Mouse (Mus musculus): ENCODE results near the gene 6820408C15Rik. TPM values are rescaled to one million over a fixed set of nuclear protein-coding genes. Genes with fewer than 3 reads are reported as not detected.
A peak's percentile ranks its signal among the peaks of the same experiment; 100 is the strongest.

Gene 6820408C15Rik
- total and polyA plus RNA-seq, 2 experiments from 2014 or later: 0.15 to 5.6 TPM

DNA sequence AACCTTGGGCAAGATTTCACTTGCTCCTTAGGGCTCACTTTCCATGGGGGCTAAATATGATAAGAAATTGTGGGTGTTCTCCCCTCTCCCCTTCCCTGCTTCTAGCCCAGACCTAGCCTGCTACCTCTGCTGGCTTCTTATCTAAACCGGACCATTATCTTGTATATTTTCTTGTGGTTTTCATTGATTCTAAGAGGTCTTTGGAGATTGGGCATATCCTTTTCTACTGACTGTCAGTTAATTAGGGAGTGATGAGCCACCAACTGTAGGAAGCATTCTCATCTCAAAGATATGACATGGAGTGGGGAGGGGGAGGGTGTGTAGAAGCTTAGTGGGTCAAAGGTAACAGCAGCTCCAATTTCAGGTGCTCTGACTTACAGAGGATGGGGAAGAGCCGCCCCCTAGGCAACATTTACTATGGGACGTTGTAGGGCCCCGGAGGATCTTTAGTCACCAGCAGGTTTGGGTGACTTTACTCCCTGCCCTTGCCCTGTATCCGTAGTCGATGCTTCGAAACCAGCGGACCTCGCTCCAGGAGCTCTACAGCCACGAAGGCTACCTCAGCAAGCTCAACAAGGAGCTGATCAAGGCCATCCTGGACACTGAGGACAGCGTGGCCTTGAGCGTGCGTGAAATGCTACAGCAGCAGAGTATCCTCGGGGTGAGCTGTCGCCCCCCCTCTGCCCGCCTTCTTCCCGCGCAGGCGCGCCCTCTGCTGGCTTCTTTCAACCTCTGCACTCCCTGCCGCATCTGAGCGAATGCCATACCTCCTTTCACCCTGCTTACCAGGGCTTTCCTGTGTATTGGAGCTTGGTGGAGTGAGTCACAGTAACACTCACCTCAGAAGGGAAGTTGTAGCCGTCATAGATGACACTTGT lies 21.8 kb downstream of the 6820408C15Rik start:
- peak overlapping the region; percentile 98 for H3K27ac ChIP-seq (ENCODE audit: low read depth)
- 2% methylated on average over 23 of the region's 23 CpGs for WGBS
- H3K4me2 ChIP-seq (ENCODE audit: low read depth, low read length): peak overlapping the region; percentile 53

GRCm38 (mm10) chr2:152438963-152439362 lies 23.6 kb downstream of the 6820408C15Rik start:
- WGBS: 70% methylated on average over 1 of the region's 1 CpGs
- Histone ChIP-seq H3K4me1 (ENCODE audit: control insufficient read depth, insufficient read depth) (0 out of 2 replicates have a peak, but pooled peaks cover 10% of the 10 kb centered on the region), H3K9ac (replicated peaks; ENCODE audit: low read depth, low read length) (no peak overlapping the region), H3K4me3 (ENCODE audit: low read depth, low read length) (no peak overlapping the region), H3K36me3 (replicated peaks; ENCODE audit: control insufficient read depth, insufficient read depth, low read length) (no peaks in the 10 kb centered on the region), H3K27ac (ENCODE audit: low read depth) (no peak overlapping the region), H3K27me3 (ENCODE audit: control insufficient read depth, insufficient read depth, low read length) (no peaks in the 10 kb centered on the region), H3K9me3 (replicated peaks; ENCODE audit: control insufficient read depth, low read length) (no peaks in the 10 kb centered on the region), H3K4me2 (ENCODE audit: low read depth, low read length) (no peak overlapping the region)
- TF ChIP-seq EP300 (IDR thresholded peaks at IDR 0.05; ENCODE audit: low read depth) (no peak), CTCF (IDR thresholded peaks at IDR 0.05; ENCODE audit: low read depth) (peak; percentile 44)
- DNase-seq (ENCODE audit: low spot score) (no peak), ATAC-seq (ENCODE audit: insufficient read depth, low read depth) (no peak)

More for the DNA sequence above, 21.8 kb downstream of the 6820408C15Rik start:
- H3K4me3 ChIP-seq (ENCODE audit: low read depth, low read length): peak overlapping the region; percentile 8; the same call in 1 of the 2 replicates
- H3K9me3 ChIP-seq (replicated peaks; ENCODE audit: control insufficient read depth, low read length): no peaks in the 10 kb centered on the region
- 0 out of 2 replicates have a peak, but pooled peaks cover 10% of the 10 kb centered on the region for H3K4me1 ChIP-seq (ENCODE audit: control insufficient read depth, insufficient read depth)
- ATAC-seq (ENCODE audit: insufficient read depth, low read depth): peak; percentile 80
- DNase-seq (ENCODE audit: low spot score): peak; percentile 84
- TF ChIP-seq EP300 (IDR thresholded peaks at IDR 0.05; ENCODE audit: low read depth) (peak; percentile 68; the same call in 1 of the 2 replicates), CTCF (IDR thresholded peaks at IDR 0.05; ENCODE audit: low read depth) (peak; percentile 95)
- no peak overlapping the region for H3K9ac ChIP-seq (replicated peaks; ENCODE audit: low read depth, low read length)
- no peaks in the 10 kb centered on the region for H3K27me3 ChIP-seq (ENCODE audit: control insufficient read depth, insufficient read depth, low read length)
- H3K36me3 ChIP-seq (replicated peaks; ENCODE audit: control insufficient read depth, insufficient read depth, low read length): no peaks in the 10 kb centered on the region

DNA sequence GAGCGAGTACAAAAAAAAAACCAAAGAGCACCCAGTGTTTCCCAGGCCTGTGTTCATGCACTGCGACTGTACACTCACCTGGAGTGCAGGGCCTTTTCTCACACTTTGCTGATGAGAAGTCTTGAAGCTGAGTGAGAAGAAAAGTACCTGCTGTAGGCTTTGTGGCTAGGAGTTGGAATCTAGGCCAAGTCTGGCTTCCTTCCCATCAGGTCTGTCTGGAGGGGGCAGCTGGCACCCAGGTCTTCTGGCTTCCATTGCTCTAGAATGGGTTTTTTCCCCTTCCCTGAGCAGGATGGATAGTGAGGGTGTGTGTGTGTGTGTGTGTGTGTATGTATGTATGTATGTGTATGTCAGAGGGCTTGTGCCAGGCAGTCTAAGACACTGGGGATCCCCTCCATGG lies 24.4 kb downstream of the 6820408C15Rik start:
- Histone ChIP-seq H3K4me2 (ENCODE audit: low read depth, low read length) (no peak overlapping the region), H3K4me3 (ENCODE audit: low read depth, low read length) (no peak overlapping the region), H3K27ac (ENCODE audit: low read depth) (no peak overlapping the region), H3K27me3 (ENCODE audit: control insufficient read depth, insufficient read depth, low read length) (no peaks in the 10 kb centered on the region), H3K4me1 (ENCODE audit: control insufficient read depth, insufficient read depth) (0 out of 2 replicates have a peak, but pooled peaks cover 10% of the 10 kb centered on the region), H3K36me3 (replicated peaks; ENCODE audit: control insufficient read depth, insufficient read depth, low read length) (no peaks in the 10 kb centered on the region), H3K9me3 (replicated peaks; ENCODE audit: control insufficient read depth, low read length) (no peaks in the 10 kb centered on the region), H3K9ac (replicated peaks; ENCODE audit: low read depth, low read length) (no peak overlapping the region)
- WGBS: 84% methylated on average over 2 of the region's 2 CpGs
- ATAC-seq (ENCODE audit: insufficient read depth, low read depth): no peak
- TF ChIP-seq EP300 (IDR thresholded peaks at IDR 0.05; ENCODE audit: low read depth): no peak
- TF ChIP-seq CTCF (IDR thresholded peaks at IDR 0.05; ENCODE audit: low read depth): no peak
- DNase-seq (ENCODE audit: low spot score): no peak

GRCm38 (mm10) chr2:152442322-152442721 lies 26.9 kb downstream of the 6820408C15Rik start:
- H3K4me1 ChIP-seq (ENCODE audit: control insufficient read depth, insufficient read depth): peaks cover 10% of the 10 kb centered on the region; the same call in 1 of the 2 replicates
- DNase-seq (ENCODE audit: low spot score) (no peak), ATAC-seq (ENCODE audit: insufficient read depth, low read depth) (no peak)
- no peaks in the 10 kb centered on the region for H3K27me3 ChIP-seq (ENCODE audit: control insufficient read depth, insufficient read depth, low read length)
- H3K4me2 ChIP-seq (ENCODE audit: low read depth, low read length): no peak overlapping the region
- TF ChIP-seq EP300 (IDR thresholded peaks at IDR 0.05; ENCODE audit: low read depth): no peak
- TF ChIP-seq CTCF (IDR thresholded peaks at IDR 0.05; ENCODE audit: low read depth): no peak
- no peak overlapping the region for H3K9ac ChIP-seq (replicated peaks; ENCODE audit: low read depth, low read length)
- H3K9me3 ChIP-seq (replicated peaks; ENCODE audit: control insufficient read depth, low read length): no peaks in the 10 kb centered on the region
- no peak overlapping the region for H3K4me3 ChIP-seq (ENCODE audit: low read depth, low read length)
- WGBS: 79% methylated on average over 4 of the region's 4 CpGs
- H3K27ac ChIP-seq (ENCODE audit: low read depth): no peak overlapping the region
- no peaks in the 10 kb centered on the region for H3K36me3 ChIP-seq (replicated peaks; ENCODE audit: control insufficient read depth, insufficient read depth, low read length)

DNA sequence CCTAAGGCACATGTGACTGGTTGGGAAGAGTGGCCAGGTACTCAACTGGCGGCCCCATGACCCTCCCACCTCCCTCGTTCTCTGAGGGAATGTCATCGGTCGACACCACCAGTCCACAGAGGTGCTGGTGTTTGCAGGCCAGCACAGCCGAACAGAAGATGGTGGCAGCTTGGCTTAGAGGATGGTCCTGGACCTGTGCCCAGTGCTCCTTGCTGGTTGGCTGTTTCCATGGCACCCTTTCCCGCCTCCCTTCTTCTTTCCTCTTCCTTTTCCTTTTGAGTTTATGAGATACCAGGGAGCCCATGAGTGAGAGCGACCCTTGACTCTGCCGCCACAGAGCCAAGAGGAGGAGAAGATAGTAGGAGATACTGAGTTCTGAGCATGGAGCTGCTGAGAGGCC lies 27.9 kb downstream of the 6820408C15Rik start:
- H3K9me3 ChIP-seq (replicated peaks; ENCODE audit: control insufficient read depth, low read length): no peaks in the 10 kb centered on the region
- TF ChIP-seq CTCF (IDR thresholded peaks at IDR 0.05; ENCODE audit: low read depth) (no peak), EP300 (IDR thresholded peaks at IDR 0.05; ENCODE audit: low read depth) (no peak)
- no peak overlapping the region for H3K4me3 ChIP-seq (ENCODE audit: low read depth, low read length)
- H3K36me3 ChIP-seq (replicated peaks; ENCODE audit: control insufficient read depth, insufficient read depth, low read length): no peaks in the 10 kb centered on the region
- H3K27ac ChIP-seq (ENCODE audit: low read depth): no peak overlapping the region
- DNase-seq (ENCODE audit: low spot score) (no peak), ATAC-seq (ENCODE audit: insufficient read depth, low read depth) (no peak)
- peaks cover 7% of the 10 kb centered on the region; the same call in 1 of the 2 replicates for H3K4me1 ChIP-seq (ENCODE audit: control insufficient read depth, insufficient read depth)
- H3K27me3 ChIP-seq (ENCODE audit: control insufficient read depth, insufficient read depth, low read length): no peaks in the 10 kb centered on the region
- WGBS: 74% methylated on average over 8 of the region's 8 CpGs
- H3K4me2 ChIP-seq (ENCODE audit: low read depth, low read length): no peak overlapping the region
- no peak overlapping the region for H3K9ac ChIP-seq (replicated peaks; ENCODE audit: low read depth, low read length)
